Mouse (Mus musculus): ENCODE data around the gene Arhgap33.
"Not testable (repeated sequence)": the region's sequence is repeated elsewhere in the genome, so short reads cannot be mapped to it uniquely, and the experiment has no call there.

Arhgap33 gene

DNA sequence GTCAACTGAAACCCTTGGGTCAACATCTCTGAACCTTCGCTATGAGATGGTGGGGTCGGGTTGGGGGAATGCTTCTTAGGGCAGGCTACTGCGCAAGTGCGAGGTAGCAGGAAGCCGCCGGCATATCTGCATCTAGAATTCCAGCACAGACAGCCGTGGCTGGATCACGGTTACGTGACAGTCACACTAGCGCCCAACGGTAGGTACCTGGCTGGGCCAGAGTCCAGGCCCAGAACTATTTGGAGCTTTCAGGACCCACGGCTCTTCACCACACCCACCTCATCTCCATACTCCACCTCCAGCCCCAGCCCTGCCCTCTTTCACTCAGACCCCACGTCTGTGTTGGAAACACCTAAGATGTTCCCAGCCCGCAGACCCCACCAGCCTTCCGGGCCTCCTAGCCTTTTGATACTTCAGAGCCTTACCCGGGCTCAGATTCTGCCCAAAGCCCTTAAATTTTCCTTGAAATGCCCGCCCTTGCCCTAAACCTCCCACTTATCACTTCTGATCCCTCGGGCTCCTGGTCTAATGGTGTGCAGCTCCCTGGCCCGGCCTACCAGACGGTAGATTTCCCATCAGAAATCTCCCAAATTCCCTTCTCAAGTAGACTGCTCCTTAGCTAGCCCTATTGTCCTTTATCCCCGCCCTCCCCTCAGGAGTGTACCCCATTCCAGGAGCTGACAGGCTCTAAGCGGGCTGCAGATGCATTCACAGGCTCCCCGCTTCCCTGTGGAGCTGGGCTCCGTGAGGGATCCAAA is 19.7 kb downstream of the Arhgap33 start:
- no peak for ATAC-seq (ENCODE audit: insufficient number of reproducible peaks, low FRiP score, low TSS enrichment)

DNA sequence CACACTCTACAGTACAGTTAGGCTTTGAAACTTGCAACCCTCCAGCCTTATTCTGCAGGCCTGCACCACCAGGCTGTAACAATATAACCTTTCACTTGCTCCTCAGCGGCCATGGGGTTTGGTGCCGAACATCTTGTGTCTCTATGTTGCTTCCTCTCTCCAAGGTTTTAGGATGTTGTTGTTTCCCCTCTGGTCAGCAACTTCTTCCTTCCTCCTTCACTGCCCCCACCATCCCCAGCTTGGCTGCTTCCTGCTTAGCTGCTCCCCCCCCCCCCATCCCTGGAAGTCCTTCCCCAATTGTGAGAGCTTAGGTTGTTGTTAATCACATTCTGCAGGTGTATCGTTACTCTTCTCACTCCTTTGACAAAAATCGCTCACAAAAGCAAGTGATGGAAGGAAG is 26.8 kb downstream of the Arhgap33 start:
- ATAC-seq (ENCODE audit: insufficient number of reproducible peaks, low FRiP score, low TSS enrichment): no peak

DNA sequence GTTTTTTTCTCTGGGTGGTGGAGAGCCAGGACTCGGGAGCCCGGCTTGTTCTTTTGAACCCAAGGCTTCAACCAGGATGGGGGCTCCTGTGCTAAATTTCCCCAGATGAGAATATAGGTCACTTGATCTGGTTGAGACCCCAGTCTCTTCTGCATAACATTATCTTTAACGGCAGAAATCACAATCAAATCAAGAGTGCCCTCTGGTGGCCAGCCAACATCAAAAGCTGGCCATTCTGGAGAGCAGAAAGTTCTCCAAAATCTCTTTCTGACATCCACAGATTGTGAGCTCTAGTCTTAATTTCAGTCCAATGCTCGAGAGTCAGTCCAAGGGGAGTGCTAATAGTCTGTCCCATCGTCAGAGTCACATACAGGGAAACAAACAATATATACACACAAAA is 33.7 kb downstream of the Arhgap33 start:
- not testable (repeated sequence) for ATAC-seq (ENCODE audit: insufficient number of reproducible peaks, low FRiP score, low TSS enrichment)

DNA sequence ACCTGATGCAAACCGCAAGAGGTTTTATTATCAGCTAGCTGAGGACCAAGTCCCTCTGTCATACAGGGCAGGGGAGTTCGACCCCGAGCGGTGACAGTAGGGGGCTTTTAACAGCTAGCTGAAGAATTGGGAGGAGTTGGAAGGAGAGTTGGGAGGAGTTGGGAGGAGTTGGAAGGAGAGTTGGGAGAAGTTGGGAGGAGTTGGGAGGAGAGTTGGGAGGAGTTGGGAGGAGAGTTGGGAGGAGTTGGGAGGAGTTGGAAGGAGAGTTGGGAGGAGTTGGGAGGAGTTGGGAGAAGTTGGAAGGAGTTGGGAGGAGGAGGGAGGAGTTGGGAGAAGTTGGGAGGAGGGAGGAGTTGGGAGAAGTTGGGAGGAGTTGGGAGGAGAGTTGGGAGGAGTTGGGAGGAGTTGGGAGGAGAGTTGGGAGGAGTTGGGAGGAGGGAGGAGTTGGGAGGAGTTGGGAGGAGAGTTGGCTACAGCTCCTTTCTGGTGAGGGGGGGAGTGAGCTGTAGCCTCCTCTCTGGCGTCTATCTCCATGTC is 39.3 kb downstream of the Arhgap33 start:
- not testable (repeated sequence) for ATAC-seq (ENCODE audit: insufficient number of reproducible peaks, low FRiP score, low TSS enrichment)

DNA sequence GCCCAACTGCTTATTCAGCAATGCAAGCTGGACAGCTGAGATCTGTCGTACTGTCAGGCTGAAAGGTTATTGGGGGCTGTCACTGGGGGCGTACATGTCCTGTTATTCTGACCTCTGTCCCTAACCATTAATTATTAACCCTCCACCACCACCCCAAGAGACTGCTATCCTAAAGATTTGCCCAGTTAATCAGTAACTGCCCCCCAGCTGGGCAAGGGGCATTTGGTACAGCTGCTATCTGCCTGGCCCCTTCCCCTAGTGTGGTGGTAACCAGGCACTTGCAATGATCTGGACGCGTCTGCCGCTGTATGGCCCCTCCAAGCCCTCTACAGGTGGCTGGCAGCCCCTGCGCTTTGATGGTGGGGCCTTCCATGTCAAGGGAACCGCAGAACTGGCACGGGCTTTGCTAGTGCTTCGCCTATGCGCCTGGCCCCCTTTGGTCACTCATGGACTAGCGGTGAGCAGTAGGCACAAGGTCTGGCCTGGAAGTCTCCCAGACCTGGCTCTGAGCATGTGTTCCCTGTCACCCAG is 41.4 kb downstream of the Arhgap33 start, which contains the start of gene Prodh2:
Gene Prodh2 (plus strand): TSS at position 222 of the 531 bp plus-strand sequence.
- no peak for ATAC-seq (ENCODE audit: insufficient number of reproducible peaks, low FRiP score, low TSS enrichment)

DNA sequence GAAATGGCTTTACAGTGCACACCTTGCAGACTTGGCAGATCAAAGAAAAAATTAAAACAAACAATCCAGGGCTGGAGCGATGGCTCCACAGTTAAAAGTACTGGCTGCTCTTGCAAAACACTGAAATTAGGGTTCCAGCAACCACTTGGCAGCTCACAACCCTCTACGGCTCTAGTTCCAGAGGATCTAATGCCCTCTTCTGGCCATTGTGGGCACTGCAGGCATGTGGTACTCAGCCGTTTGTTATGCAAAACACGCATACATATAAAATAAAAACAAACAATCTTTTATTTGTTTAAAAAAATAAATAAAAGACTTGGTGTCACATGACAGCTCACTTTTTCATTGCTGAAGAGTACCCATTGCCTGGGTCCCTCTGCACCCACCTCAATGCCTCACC is 42.1 kb downstream of the Arhgap33 start:
- ATAC-seq (ENCODE audit: insufficient number of reproducible peaks, low FRiP score, low TSS enrichment): no peak

DNA sequence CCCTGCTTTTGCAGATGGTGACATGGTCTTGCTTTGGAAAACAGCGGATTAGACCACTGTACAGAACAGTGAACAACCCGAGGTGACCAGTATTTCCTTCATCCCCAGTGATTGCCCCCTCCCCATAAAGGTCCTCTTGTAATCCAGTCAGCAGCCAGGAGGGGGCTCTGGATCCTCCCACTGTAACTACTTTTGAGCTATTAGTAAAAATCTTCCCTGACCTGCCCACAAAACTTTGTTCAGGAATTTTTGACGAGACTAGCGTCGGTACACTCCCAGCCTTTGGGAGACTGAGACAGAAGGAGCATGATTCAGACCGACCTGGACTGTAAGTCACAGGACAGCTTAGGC is 43.9 kb downstream of the Arhgap33 start:
- ATAC-seq (ENCODE audit: insufficient number of reproducible peaks, low FRiP score, low TSS enrichment): no peak

DNA sequence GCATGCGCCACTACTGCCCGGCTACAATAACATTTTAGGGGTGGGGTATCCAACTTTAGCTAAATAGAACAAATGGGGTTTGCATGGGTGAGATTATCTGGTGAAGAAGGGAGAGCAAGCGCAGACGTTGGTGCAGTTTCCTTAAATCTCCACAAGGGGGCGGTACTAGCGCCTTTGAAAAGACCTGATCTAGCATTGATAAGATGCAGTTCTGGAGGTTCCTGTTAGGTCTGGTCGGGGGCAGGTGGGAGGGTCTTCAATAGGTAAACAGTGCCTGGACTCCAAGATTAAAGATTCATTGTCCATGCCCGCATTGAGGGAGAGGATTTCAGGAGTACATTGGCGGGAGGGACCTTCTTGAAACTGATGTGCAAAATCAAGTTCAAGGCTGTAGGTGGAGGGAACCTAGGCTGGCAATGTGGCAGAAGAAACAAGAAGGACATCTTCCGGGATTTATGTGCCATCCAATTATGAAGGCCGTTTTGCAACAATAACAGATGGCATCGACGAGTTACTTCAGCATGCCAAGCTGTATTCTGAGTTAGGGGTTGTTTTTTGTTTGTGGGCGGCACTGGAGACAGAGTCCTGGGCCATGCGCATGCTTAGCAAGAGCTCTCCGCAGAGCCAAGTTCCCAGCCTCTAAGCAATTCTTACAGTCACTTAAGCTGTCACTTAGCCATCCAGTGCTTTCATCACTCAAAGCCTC is 44.5 kb downstream of the Arhgap33 start:
- ATAC-seq (ENCODE audit: insufficient number of reproducible peaks, low FRiP score, low TSS enrichment): no peak

DNA sequence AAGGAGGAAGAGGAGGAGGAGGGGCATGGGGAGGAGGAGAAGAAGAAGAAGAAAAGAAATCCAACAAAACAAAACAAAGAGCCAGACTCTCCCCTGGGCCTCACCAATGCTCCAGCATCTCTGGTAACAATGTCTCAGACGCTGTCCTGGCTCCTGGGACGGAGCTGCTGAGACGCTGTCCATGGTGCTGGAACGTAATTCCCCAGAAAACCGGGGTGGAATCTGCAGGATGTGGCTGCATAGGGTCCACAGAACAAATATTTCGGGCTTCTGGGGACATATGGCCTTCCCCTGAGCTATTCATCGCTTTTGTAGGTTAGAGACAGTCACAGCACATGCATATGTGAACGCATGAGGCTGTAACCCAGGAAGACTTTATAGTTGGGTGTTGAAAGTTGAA is 50.6 kb downstream of the Arhgap33 start:
- ATAC-seq (ENCODE audit: insufficient number of reproducible peaks, low FRiP score, low TSS enrichment): no peak

DNA sequence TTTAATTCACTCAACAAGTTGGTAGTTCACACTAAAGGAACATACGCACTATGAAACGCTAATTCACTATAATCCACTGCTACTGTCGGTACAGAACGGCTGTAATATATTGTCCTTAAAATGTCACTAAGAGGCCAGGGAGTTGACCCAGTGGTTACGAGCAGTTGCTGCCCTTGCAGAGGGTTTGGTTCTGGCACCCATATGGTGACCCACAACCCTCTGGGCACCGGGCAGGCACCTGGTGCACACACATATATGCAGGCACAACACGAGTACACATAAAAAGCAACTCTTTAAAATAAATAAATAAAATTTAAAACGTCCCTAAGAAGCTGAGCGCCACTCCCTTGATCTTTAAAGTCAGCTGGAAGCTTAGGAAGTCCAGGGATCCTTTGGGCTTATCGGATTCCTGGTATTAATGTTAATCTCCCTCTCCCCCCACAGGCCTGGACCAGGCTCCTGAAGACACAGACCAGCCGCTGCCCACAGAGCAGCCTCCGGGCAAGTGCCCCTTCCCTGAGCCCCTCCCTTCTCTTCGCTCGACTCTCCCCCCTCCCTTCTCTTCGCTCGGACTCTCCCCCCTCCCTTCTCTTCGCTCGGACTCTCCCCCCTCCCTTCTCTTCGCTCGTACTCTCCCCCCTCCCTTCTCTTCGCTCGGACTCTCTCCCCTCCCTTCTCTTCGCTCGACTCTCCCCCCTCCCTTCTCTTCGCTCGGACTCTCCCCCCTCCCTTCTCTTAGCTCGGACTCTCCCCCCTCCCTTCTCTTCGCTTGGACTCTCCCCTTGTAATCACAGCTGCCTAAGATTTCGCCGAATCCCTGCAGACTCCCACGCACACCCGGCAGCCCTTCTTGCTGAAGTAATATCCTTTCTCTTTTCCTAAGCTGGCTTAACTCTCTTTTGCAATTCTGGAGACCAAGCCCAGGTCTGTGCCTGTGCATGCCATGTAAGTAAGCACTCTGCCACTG is 57.2 kb downstream of the Arhgap33 start:
- ATAC-seq (ENCODE audit: insufficient number of reproducible peaks, low FRiP score, low TSS enrichment): no peak

DNA sequence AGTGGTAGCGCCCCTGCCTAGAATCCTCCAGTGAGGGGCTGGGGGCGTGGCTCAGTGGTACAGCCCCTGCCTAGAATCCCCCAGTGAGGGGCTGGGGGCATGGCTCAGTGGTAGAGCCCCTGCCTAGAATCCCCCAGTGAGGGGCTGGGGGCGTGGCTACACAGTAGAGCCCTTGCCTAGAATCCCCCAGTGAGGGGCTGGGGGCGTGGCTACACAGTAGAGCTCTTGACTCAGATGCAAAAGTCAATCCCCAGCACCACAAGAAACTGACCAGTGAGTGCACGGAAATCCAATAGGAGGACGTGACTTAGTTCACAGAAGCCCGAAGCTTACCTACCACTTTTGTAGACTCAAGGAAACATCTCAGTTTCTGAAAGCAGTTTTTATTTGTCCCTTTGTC is 58.7 kb downstream of the Arhgap33 start:
- ATAC-seq (ENCODE audit: insufficient number of reproducible peaks, low FRiP score, low TSS enrichment): not testable (repeated sequence)

DNA sequence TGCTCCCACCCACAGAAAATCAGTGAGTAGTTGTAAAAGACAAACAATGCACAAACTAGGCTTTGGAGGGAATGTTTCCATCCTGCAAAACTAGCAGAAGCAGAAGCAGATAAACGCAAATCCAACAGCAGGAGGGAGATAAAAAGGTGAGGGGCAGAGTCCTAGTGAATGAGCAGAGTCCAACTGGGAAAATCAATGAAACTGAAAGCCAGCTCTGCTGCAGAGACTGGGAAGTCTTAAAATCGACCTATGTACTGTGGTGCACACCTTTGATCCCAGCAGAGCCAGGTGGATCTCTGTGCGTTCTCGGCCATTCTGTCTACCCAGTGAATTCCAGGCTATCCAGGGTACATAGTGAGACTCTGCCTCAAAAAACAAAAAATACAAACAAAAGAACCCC is 59.9 kb downstream of the Arhgap33 start:
- ATAC-seq (ENCODE audit: insufficient number of reproducible peaks, low FRiP score, low TSS enrichment): no peak

DNA sequence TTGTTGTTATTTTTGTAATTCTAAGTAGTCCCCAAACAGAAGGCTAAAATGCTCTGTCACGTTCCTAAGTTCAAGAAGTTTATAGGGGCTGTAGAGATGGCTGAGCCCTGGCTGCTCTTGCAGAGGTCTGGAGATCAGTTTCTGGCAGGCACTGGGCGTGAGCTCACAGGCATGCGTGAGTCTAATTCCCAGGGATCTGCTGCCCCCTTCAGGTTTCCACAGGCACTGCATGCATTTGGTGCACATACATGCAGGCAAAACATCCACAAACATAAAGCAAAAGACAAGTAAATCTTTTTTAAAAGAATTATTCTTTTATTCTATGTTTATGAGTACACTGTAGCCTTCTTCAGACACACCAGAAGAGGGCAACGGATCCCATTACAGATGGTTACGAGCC is 62.4 kb downstream of the Arhgap33 start:
- no peak for ATAC-seq (ENCODE audit: insufficient number of reproducible peaks, low FRiP score, low TSS enrichment)
